Mouse (Mus musculus): ENCODE results near the gene Trim63.

- TF ChIP-seq CTCF (IDR thresholded peaks at IDR 0.05; ENCODE audit: borderline replicate concordance, extremely low read depth, insufficient read depth, insufficient read length), result no peak
- no peak for TF ChIP-seq POLR2A (IDR thresholded peaks at IDR 0.05; ENCODE audit: borderline replicate concordance, extremely low read depth, insufficient read depth, insufficient read length, poor library complexity, severe bottlenecking)
Observed at GRCm38 (mm10) chr4:134311784-134312183, 3.1 kb upstream of the Trim63 start.
